Mouse (Mus musculus): ENCODE measurements around the gene Fmn2. TPM values are rescaled to one million over a fixed set of nuclear protein-coding genes. Genes with fewer than 3 reads are reported as not detected.

The Fmn2 gene
- polyA plus RNA-seq, 1 experiment from 2014 or later, result 6.5 TPM

DNA sequence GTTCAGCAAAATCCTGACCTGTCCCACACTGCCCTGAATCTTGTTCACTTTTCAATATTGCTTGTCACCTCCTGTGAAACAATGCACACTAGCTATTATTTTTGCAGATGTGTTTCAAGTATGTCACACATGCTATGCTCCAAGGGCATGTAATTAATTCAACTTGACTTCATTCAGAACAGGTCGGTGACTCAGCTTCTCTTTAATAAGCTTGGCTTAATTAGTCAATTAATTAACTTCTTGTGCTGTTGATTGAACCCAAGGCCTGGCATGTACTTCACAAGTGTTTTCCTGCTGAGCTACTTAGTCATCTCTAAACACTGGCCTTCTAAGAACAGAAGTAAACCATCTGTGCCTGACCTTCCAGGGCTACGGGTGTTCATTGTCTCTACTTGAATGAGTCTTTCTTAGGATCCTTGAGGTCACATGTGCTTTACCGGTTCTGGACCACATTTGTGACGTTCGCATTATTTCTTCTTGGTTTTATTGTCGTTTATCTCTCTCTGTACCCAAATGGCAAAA lies 136.0 kb downstream of the Fmn2 start:
- 57% methylated on average over 6 of the region's 6 CpGs for WGBS
- Histone ChIP-seq H3K4me3 (ENCODE audit: low read length) (no peak overlapping the region), H3K9ac (ENCODE audit: low read depth, low read length) (no peak overlapping the region), H3K4me1 (ENCODE audit: control insufficient read depth, insufficient read depth, low read depth, low read length) (no peaks in the 10 kb centered on the region), H3K27me3 (replicated peaks; ENCODE audit: control insufficient read depth, insufficient read depth, low read length) (no peaks in the 10 kb centered on the region), H3K4me2 (ENCODE audit: low read length) (no peak overlapping the region), H3K36me3 (ENCODE audit: control insufficient read depth, insufficient read depth, low read length) (no peaks in the 10 kb centered on the region), H3K9me3 (ENCODE audit: control insufficient read depth, low read length) (no peaks in the 10 kb centered on the region), H3K27ac (ENCODE audit: low read depth, low read length) (no peak overlapping the region)
- ATAC-seq, result peak; percentile 56

DNA sequence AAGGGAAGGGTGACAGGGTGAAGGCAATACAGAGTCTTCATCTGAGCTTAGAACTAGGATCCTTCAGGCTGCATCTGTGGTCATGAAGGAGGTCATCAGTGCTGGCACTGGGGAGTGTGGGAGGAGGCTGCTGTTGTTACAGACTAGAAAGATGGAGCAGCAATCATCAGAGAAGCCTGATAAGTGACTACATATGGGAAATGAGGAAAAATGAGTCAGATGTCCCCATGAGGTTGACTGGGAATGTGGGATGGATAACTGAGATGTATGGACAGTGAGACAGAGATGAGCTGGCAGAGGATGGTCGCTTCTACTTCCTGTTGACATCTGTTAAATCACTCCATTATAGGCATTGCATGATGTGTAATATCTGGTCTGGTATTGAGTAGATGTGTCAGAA lies 139.3 kb downstream of the Fmn2 start:
- ATAC-seq, result no peak
- WGBS, result 95% methylated on average over 1 of the region's 1 CpGs
- Histone ChIP-seq H3K4me2 (ENCODE audit: low read length) (no peak overlapping the region), H3K9me3 (ENCODE audit: control insufficient read depth, low read length) (no peaks in the 10 kb centered on the region), H3K27me3 (replicated peaks; ENCODE audit: control insufficient read depth, insufficient read depth, low read length) (no peaks in the 10 kb centered on the region), H3K4me3 (ENCODE audit: low read length) (no peak overlapping the region), H3K36me3 (ENCODE audit: control insufficient read depth, insufficient read depth, low read length) (no peaks in the 10 kb centered on the region), H3K27ac (ENCODE audit: low read depth, low read length) (no peak overlapping the region), H3K9ac (ENCODE audit: low read depth, low read length) (no peak overlapping the region), H3K4me1 (ENCODE audit: control insufficient read depth, insufficient read depth, low read depth, low read length) (no peaks in the 10 kb centered on the region)

DNA sequence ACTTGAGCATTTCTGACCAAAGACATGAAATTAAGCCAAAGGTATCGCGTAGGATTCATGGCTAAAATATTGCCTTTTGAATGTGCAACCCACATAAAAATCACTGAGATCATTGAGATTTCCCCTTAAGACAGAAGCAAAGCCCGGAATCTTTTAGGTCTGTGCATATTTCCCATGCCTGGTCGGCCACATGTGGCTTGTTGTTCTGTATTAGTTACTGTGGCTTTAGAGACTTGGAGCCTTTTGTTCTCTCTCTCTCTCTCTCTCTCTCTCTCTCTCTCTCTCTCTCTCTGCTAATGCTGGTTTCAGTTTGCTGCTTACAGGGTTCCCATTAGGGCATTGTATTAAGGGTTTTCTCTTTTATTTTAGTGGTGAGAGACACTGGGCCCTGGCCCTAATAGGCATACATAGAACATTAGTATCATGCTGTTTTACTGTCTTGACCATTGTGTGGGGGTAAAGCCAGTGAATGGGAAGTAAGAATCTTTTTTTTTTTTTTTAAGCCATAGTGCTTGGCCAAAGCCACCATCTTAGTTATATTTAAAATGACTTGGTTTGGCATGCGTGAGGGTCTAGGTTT lies 141.9 kb downstream of the Fmn2 start:
- 58% methylated on average over 5 of the region's 5 CpGs for WGBS
- H3K4me3 ChIP-seq (ENCODE audit: low read length), result no peak overlapping the region
- no peak overlapping the region for H3K27ac ChIP-seq (ENCODE audit: low read depth, low read length)
- no peaks in the 10 kb centered on the region for H3K4me1 ChIP-seq (ENCODE audit: control insufficient read depth, insufficient read depth, low read depth, low read length)
- H3K36me3 ChIP-seq (ENCODE audit: control insufficient read depth, insufficient read depth, low read length), result no peaks in the 10 kb centered on the region
- no peaks in the 10 kb centered on the region for H3K9me3 ChIP-seq (ENCODE audit: control insufficient read depth, low read length)
- no peak for ATAC-seq
- no peaks in the 10 kb centered on the region for H3K27me3 ChIP-seq (replicated peaks; ENCODE audit: control insufficient read depth, insufficient read depth, low read length)
- no peak overlapping the region for H3K9ac ChIP-seq (ENCODE audit: low read depth, low read length)
- no peak overlapping the region for H3K4me2 ChIP-seq (ENCODE audit: low read length)

DNA sequence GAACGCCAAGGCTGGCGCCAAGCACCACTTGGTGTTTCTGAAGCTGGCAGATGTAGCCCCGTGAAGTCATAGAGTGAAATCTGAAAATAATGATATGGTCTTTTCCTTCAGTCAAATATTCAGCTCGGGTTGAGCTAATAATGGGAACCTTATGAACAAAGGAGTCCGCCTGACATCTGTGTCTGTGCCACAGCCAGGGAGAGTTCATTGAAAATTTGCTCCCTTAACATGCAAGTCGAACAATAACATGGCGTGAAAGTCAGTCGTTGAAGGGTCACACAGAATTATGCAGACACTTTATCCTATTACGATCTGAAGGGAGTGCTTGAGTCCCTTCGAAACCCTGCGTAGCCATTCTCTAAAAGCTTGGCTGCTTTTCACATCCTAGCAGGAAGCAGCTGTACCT lies 147.8 kb downstream of the Fmn2 start:
- no peak overlapping the region for H3K27ac ChIP-seq (ENCODE audit: low read depth, low read length)
- 0 out of 2 replicates have a peak, but pooled peaks have one; percentile 40 for ATAC-seq
- 29% methylated on average over 11 of the region's 11 CpGs for WGBS

DNA sequence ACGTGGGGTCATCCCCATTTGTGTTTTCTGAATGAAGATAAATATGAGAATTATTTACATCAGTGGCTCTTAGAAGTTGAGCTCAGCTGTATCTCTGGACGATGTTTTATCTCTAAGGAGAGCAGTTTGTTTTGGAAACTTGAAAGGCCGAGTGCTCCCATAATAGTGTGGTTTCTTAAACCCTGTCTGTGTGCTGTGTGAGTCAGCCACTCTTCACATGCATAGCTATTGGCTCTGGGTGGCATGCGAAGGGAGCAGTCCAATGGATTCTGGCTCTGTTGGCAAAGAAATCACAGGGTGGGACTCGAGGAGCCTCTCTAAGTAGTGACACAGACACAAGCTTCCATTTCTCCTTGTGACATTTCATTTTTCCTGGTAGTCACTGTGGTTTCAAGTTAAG lies 152.9 kb downstream of the Fmn2 start:
- Histone ChIP-seq H3K4me1 (ENCODE audit: control insufficient read depth, insufficient read depth, low read depth, low read length) (no peaks in the 10 kb centered on the region), H3K4me2 (ENCODE audit: low read length) (no peak overlapping the region), H3K27me3 (replicated peaks; ENCODE audit: control insufficient read depth, insufficient read depth, low read length) (no peaks in the 10 kb centered on the region), H3K27ac (ENCODE audit: low read depth, low read length) (no peak overlapping the region), H3K4me3 (ENCODE audit: low read length) (no peak overlapping the region), H3K9me3 (ENCODE audit: control insufficient read depth, low read length) (no peaks in the 10 kb centered on the region), H3K36me3 (ENCODE audit: control insufficient read depth, insufficient read depth, low read length) (no peaks in the 10 kb centered on the region), H3K9ac (ENCODE audit: low read depth, low read length) (no peak overlapping the region)
- ATAC-seq, result no peak
- 50% methylated on average over 5 of the region's 5 CpGs for WGBS

More for the DNA sequence above, 147.8 kb downstream of the Fmn2 start:
- H3K9ac ChIP-seq (ENCODE audit: low read depth, low read length), result no peak overlapping the region
- no peaks in the 10 kb centered on the region for H3K36me3 ChIP-seq (ENCODE audit: control insufficient read depth, insufficient read depth, low read length)
- H3K4me3 ChIP-seq (ENCODE audit: low read length), result no peak overlapping the region
- no peaks in the 10 kb centered on the region for H3K27me3 ChIP-seq (replicated peaks; ENCODE audit: control insufficient read depth, insufficient read depth, low read length)
- H3K4me2 ChIP-seq (ENCODE audit: low read length), result no peak overlapping the region
- no peaks in the 10 kb centered on the region for H3K9me3 ChIP-seq (ENCODE audit: control insufficient read depth, low read length)
- no peaks in the 10 kb centered on the region for H3K4me1 ChIP-seq (ENCODE audit: control insufficient read depth, insufficient read depth, low read depth, low read length)

DNA sequence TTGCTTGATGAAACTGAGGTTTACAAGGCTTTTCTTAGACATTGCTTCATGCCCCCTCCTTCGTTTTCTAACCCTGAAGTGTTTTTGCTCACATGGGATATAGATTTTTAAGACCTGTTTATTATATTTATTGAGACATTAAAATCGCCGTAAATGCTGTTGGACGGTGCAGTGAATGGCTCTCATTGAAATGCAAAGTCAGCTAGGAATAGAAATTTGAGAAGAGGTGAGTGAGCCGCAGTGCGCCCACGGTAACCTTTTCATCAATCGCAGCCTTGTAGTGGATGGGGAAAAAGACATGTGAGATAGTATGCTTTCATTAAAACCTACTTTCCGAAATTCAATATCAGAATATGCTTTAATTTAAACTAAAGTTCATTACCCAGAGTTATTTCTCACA lies 153.7 kb downstream of the Fmn2 start:
- ATAC-seq, result no peak
- 60% methylated on average over 9 of the region's 9 CpGs for WGBS
- no peak overlapping the region for H3K9ac ChIP-seq (ENCODE audit: low read depth, low read length)
- H3K9me3 ChIP-seq (ENCODE audit: control insufficient read depth, low read length), result no peaks in the 10 kb centered on the region
- H3K27ac ChIP-seq (ENCODE audit: low read depth, low read length), result no peak overlapping the region
- H3K36me3 ChIP-seq (ENCODE audit: control insufficient read depth, insufficient read depth, low read length), result no peaks in the 10 kb centered on the region
- H3K4me1 ChIP-seq (ENCODE audit: control insufficient read depth, insufficient read depth, low read depth, low read length), result no peaks in the 10 kb centered on the region
- no peaks in the 10 kb centered on the region for H3K27me3 ChIP-seq (replicated peaks; ENCODE audit: control insufficient read depth, insufficient read depth, low read length)
- no peak overlapping the region for H3K4me3 ChIP-seq (ENCODE audit: low read length)
- no peak overlapping the region for H3K4me2 ChIP-seq (ENCODE audit: low read length)

DNA sequence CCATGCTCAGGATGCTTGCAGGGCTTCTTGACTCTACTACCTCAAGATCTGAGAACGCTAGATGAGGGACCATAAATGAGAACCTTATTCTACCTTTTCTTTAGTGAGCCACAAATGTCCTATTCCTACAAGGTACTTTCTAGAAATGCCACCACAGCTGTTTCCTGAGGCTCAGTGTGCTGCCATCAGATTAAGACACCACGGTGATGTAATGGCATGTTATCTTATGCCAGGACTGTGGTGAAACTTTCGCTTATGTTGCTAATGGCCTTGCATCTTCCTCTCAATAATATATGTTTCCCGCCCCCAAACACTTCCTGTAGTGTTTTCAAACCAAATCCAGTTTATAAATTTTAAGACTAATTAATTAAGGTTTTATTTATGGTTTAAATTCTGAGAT lies 154.9 kb downstream of the Fmn2 start:
- Histone ChIP-seq H3K4me1 (ENCODE audit: control insufficient read depth, insufficient read depth, low read depth, low read length) (no peaks in the 10 kb centered on the region), H3K9me3 (ENCODE audit: control insufficient read depth, low read length) (no peaks in the 10 kb centered on the region), H3K4me3 (ENCODE audit: low read length) (no peak overlapping the region), H3K9ac (ENCODE audit: low read depth, low read length) (no peak overlapping the region), H3K36me3 (ENCODE audit: control insufficient read depth, insufficient read depth, low read length) (no peaks in the 10 kb centered on the region), H3K27me3 (replicated peaks; ENCODE audit: control insufficient read depth, insufficient read depth, low read length) (no peaks in the 10 kb centered on the region), H3K4me2 (ENCODE audit: low read length) (no peak overlapping the region), H3K27ac (ENCODE audit: low read depth, low read length) (no peak overlapping the region)
- 96% methylated on average over 4 of the region's 4 CpGs for WGBS
- ATAC-seq, result no peak

DNA sequence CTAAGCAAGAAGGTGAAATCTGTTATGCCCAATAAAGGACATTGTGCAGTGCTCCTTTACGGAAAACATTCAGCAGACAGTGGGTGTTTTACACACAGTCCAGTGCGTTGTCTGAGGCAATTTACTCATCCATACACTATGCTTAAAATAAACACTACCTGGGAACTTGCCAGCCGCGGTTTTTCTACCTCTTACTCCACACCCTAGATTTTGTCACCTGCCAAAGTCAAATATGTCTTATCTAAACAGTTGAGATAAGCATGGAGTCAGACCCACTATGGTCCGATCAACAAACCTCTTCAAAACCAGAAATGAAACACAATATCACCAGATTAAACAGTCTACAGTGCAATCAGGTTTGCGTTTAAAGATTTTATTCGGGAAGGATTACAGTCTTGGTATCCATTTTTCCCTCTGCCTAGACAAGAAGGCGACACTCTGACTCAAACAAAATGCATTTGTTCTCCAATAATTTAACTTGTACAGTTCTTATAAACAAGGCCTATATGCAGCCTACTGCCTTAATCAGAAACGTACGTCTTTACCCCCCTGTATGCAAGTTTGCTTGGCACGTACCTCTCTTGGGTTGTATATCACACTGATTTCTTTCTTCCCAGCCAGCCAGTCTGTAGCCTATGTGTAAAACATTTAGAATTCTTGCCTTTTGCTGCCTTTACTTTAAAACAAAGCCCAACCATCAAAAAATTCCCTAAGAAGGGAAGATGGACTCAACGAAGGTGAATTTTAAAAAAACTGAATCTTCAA lies 158.0 kb downstream of the Fmn2 start:
- no peak overlapping the region for H3K27ac ChIP-seq (ENCODE audit: low read depth, low read length)
- no peaks in the 10 kb centered on the region for H3K27me3 ChIP-seq (replicated peaks; ENCODE audit: control insufficient read depth, insufficient read depth, low read length)
- ATAC-seq, result no peak
- H3K4me1 ChIP-seq (ENCODE audit: control insufficient read depth, insufficient read depth, low read depth, low read length), result no peaks in the 10 kb centered on the region
- no peak overlapping the region for H3K4me2 ChIP-seq (ENCODE audit: low read length)
- H3K36me3 ChIP-seq (ENCODE audit: control insufficient read depth, insufficient read depth, low read length), result no peaks in the 10 kb centered on the region
- no peaks in the 10 kb centered on the region for H3K9me3 ChIP-seq (ENCODE audit: control insufficient read depth, low read length)
- no peak overlapping the region for H3K4me3 ChIP-seq (ENCODE audit: low read length)
- no peak overlapping the region for H3K9ac ChIP-seq (ENCODE audit: low read depth, low read length)
- 92% methylated on average over 12 of the region's 12 CpGs for WGBS

DNA sequence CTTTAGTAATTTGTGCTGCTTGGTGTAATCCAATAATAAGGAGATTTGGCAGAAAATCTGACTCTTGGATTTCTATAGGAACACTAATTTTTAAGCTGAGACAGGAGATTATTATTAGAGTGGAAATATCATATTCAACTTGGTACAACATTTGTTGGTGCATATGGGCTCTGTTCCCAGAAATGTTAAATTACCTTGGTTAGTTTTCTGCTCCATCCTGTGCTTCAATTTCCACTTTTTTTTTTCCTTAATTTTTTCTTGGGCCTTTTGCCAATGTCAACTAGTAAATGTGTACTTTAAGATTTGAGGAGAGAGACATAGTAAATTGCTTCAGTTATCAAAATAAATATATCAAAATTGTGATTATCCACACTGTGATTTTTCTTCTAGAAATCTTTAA lies 163.5 kb downstream of the Fmn2 start:
- no peak for ATAC-seq
- Histone ChIP-seq H3K4me1 (ENCODE audit: control insufficient read depth, insufficient read depth, low read depth, low read length) (no peaks in the 10 kb centered on the region), H3K36me3 (ENCODE audit: control insufficient read depth, insufficient read depth, low read length) (no peaks in the 10 kb centered on the region), H3K9ac (ENCODE audit: low read depth, low read length) (no peak overlapping the region), H3K9me3 (ENCODE audit: control insufficient read depth, low read length) (no peaks in the 10 kb centered on the region), H3K4me2 (ENCODE audit: low read length) (no peak overlapping the region), H3K4me3 (ENCODE audit: low read length) (no peak overlapping the region), H3K27me3 (replicated peaks; ENCODE audit: control insufficient read depth, insufficient read depth, low read length) (no peaks in the 10 kb centered on the region), H3K27ac (ENCODE audit: low read depth, low read length) (no peak overlapping the region)

Data from hindbrain, embryonic 16.5 days (tissue).